Comparison of ENCODE assay signal across 16 mouse cellular contexts in the genomic region with DNA sequence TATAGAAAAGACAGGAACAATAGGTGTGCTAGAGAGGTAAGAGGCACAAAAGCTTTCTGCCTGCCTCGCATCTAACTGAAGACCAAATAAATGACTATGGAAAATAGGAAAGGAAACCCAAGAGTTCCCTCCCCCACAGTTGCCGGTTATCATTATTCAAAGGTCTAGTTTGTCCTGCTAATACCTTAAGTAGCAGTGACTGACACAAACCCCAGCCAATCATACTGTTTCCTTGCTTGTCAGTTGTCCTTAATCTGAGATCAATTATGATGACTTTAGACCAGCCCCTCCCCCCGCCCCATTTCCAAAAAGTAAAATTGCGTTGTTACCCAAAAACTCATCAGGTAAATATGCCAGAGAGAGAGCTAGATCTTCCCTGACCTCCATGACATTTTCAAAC.
"Had no signal": no experiment of that assay in that cellular context is flagged by ENCODE, and none has a peak within 500 bp of the region (broad histone marks: within the 10 kb centered on the region; RNA-seq: fewer than 3 reads in every experiment).

No protein-coding gene starts in this region.

- DNase-seq: kidney, adult 11 months; kidney, adult 9 months; kidney, postnatal 36 days; layer of hippocampus, adult 9-11 months; layer of hippocampus, postnatal 36 days; liver, embryonic 13.5 days; liver, postnatal 0 days; lung, postnatal 14 days; thymus, postnatal 36 days had no signal

- H3K4me3 ChIP-seq: limb, embryonic 15.5 days; liver, embryonic 13.5 days; lung, embryonic 15.5 days; megakaryocyte, embryonic 14.5 days; myocyte had no signal

- H3K4me1 ChIP-seq: limb, embryonic 15.5 days; liver, embryonic 13.5 days; lung, embryonic 15.5 days; megakaryocyte, embryonic 14.5 days had no signal

- H3K4me2 ChIP-seq: limb, embryonic 15.5 days; liver, embryonic 13.5 days; lung, embryonic 15.5 days had no signal

- H3K9me3 ChIP-seq: limb, embryonic 15.5 days; liver, embryonic 13.5 days; lung, embryonic 15.5 days had no signal

- H3K27ac ChIP-seq: kidney, postnatal 0 days; limb, embryonic 15.5 days; liver, embryonic 13.5 days; lung, embryonic 15.5 days; macrophage; stomach, postnatal 0 days had no signal

- H3K36me3 ChIP-seq: limb, embryonic 15.5 days; liver, embryonic 13.5 days; lung, embryonic 15.5 days had no signal

- H3K9ac ChIP-seq: limb, embryonic 15.5 days; liver, embryonic 13.5 days; liver, postnatal 0 days; lung, embryonic 15.5 days had no signal

- ATAC-seq: liver, postnatal 0 days had no signal

- H3K27me3 ChIP-seq: limb, embryonic 15.5 days; liver, embryonic 13.5 days; lung, embryonic 15.5 days; megakaryocyte, embryonic 14.5 days had no signal
